Mouse (Mus musculus) forebrain, embryonic 15.5 days (tissue): ENCODE measurements around the gene Apba3. TPM values are rescaled to one million over a fixed set of nuclear protein-coding genes. Genes with fewer than 3 reads are reported as not detected.

Experiments
- ATAC-seq: fragments of 200-750 bp; cut with Nextera tagmentation; replicated peaks from 2 replicates; pipeline ENCODE4 v1.8.0; 2017; ENCODE audit warnings: mild to moderate bottlenecking, moderate TSS enrichment, moderate library complexity
- H3K27ac ChIP-seq: fragments of 300-500 bp; sonication (generic); replicated peaks from 2 replicates; pipeline ENCODE4 v1.5.1; 2015; ENCODE audit warnings: mild to moderate bottlenecking, inconsistent platforms
- H3K27me3 ChIP-seq: fragments of 300-500 bp; sonication (generic); 2 replicates; pipeline ENCODE4 v1.6.1; 2015; ENCODE audit warnings: inconsistent platforms
- H3K36me3 ChIP-seq: fragments of 300-500 bp; sonication (generic); 2 replicates; pipeline ENCODE4 v1.6.1; 2015; ENCODE audit warnings: mild to moderate bottlenecking, inconsistent platforms
- H3K4me1 ChIP-seq: fragments of 300-500 bp; sonication (generic); 2 replicates; pipeline ENCODE4 v1.6.1; 2015; ENCODE audit warnings: inconsistent platforms
- H3K4me2 ChIP-seq: fragments of 300-500 bp; sonication (generic); replicated peaks from 2 replicates; pipeline ENCODE4 v1.6.1; 2015; ENCODE audit warnings: mild to moderate bottlenecking, inconsistent platforms
- H3K4me3 ChIP-seq: fragments of 300-500 bp; sonication (generic); 2 replicates; pipeline ENCODE4 v1.5.1; 2015; ENCODE audit warnings: mild to moderate bottlenecking, inconsistent platforms
- H3K9ac ChIP-seq: fragments of 300-500 bp; sonication (generic); replicated peaks from 2 replicates; pipeline ENCODE4 v1.6.1; 2015; ENCODE audit warnings: mild to moderate bottlenecking, inconsistent platforms
- H3K9me3 ChIP-seq: fragments of 300-500 bp; sonication (generic); 2 replicates; pipeline ENCODE4 v1.6.1; 2016; ENCODE audit warnings: inconsistent platforms
- WGBS: fragments of 180-500 bp; shearing (Covaris S2); methylation state at CpG from one replicate; pipeline ENCODE4 v1.1.7; 2015; ENCODE audit warnings: mixed read lengths; 5-methylcytosine and 5-hydroxymethylcytosine counted together
- polyA plus RNA-seq: library from polyadenylated mRNA; unstranded; fragments of >200 nt; fragmentation: Nextera tagmentation; extraction: Ambion mirVana; gene quantifications from 2 replicates; pipeline ENCODE4 v1.2.1, GENCODE M21; 2015

Gene Apba3
- polyA plus RNA-seq, 1 experiment from 2014 or later = 37.5 TPM

DNA sequence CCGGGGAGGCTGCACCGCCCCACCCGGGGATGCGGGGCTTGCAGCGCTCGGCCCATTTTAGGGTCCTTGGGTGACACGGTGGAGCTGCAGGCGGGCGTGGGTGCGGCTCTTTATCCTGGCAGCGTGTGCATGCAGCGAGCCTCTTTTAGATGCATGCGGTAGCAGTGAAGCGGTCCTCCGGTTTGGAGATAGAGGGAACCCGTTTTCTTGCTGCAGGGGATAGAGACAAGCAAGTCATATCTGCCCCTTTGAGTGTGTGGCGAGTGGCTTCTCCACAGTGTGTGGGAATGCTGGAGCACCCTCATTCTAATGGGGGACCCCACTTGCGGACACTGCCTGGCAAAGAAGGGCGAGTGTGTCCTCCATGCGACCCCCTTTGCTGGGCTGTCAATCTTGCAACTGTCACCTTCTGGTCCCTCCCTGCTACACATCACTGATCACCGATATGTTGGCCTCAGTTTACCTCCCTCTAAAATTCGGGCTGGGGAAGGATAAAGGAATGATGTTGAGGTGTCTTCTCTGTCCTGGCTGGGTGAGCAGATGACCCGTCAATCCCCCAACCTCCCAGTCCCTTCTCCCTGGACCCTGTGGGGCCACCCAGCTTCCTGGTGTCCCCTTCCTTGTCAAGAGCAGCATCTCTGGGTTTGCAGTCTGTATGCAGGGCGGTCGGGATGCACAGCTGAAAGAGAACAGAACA, 26.7 kb downstream of the Apba3 start:
- H3K9me3 ChIP-seq = no peaks in the 10 kb centered on the region
- H3K9ac ChIP-seq = peak overlapping the region; percentile 95
- peak overlapping the region; percentile 97 for H3K4me3 ChIP-seq
- H3K27ac ChIP-seq = peak overlapping the region; percentile 95
- no peaks in the 10 kb centered on the region; the same call in 1 of the 2 replicates for H3K27me3 ChIP-seq
- WGBS = 3% methylated on average over 25 of the region's 25 CpGs
- peaks cover 47% of the 10 kb centered on the region for H3K4me1 ChIP-seq
- peak; percentile 24 for ATAC-seq
- peak overlapping the region; percentile 74 for H3K4me2 ChIP-seq
- H3K36me3 ChIP-seq = no peaks in the 10 kb centered on the region

DNA sequence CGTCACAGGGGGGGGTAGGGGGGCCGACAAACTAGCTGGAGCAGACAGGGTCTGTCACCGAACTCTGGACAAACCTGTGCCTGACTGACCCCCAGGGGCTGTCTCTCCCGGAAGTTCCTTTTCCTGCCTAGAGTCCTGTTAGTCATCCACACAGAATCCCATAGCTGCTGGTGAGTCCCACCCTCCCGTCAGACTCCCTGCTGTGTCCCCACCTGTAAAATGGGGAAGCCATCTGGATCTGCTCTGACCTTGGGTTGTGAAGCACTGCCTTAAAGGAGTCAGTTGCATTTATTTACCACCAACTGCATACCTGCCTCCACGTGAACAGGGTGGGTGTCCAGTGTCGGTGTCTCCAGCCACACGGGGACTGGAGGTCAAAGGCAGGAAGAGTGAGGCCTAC, 27.7 kb downstream of the Apba3 start:
- Histone ChIP-seq H3K4me3 (peak overlapping the region; percentile 97), H3K9ac (peak overlapping the region; percentile 95), H3K27me3 (no peaks in the 10 kb centered on the region; the same call in 1 of the 2 replicates), H3K27ac (no peak overlapping the region), H3K9me3 (no peaks in the 10 kb centered on the region), H3K36me3 (no peaks in the 10 kb centered on the region), H3K4me1 (peaks cover 45% of the 10 kb centered on the region), H3K4me2 (peak overlapping the region; percentile 74)
- ATAC-seq = no peak
- WGBS = 71% methylated on average over 8 of the region's 8 CpGs

DNA sequence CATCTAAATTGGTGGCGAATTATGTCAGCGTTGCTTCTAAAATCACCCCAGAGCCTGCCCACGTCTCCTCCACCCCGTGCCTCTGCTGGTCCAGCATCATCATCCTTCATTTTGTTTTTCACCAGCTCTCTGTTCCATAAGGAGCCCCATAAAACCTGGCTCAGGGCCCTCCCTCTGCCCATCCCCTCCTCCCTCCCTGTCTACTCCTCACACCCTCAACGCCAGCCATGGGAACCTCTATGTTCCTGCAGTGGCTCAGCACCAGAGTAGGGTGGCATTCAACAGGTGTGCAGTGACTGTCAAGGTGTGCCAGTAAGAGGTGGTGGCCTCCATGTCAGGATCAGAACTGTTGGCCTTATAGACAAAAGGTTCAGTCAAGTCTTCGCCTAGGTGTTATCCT, 28.4 kb downstream of the Apba3 start:
- 91% methylated on average over 6 of the region's 6 CpGs for WGBS
- Histone ChIP-seq H3K36me3 (no peaks in the 10 kb centered on the region), H3K4me3 (no peak overlapping the region), H3K4me1 (peaks cover 44% of the 10 kb centered on the region), H3K9ac (no peak overlapping the region), H3K4me2 (0 out of 2 replicates have a peak overlapping the region, but pooled peaks have one; percentile 74), H3K27ac (no peak overlapping the region), H3K9me3 (no peaks in the 10 kb centered on the region), H3K27me3 (no peaks in the 10 kb centered on the region; the same call in 1 of the 2 replicates)
- ATAC-seq = no peak

DNA sequence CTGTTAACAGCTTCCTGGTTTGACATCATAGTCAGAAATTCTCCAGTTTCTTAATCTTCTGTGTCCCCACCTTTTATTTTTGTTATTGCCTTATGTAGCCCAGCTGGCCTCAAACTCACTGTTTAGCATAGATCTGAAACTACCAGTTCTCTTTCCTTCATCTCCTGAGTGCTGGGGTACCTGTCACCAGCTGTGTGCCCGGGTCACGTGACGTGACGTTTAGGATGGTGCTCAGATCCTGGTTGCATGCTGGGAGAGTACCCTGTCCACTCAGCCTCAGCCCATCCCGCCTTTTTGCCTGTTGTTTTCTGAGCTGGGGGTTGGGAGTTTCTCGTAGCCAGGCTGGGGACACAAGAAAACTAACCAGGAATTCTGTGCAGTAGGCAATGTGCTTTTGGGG, 30.5 kb downstream of the Apba3 start:
- Histone ChIP-seq H3K27ac (no peak overlapping the region), H3K4me2 (no peak overlapping the region), H3K4me3 (no peak overlapping the region), H3K27me3 (no peaks in the 10 kb centered on the region), H3K9ac (no peak overlapping the region), H3K36me3 (no peaks in the 10 kb centered on the region), H3K9me3 (no peaks in the 10 kb centered on the region), H3K4me1 (peaks cover 36% of the 10 kb centered on the region)
- no peak for ATAC-seq
- 86% methylated on average over 6 of the region's 6 CpGs for WGBS

- 88% methylated on average over 10 of the region's 10 CpGs for WGBS
- H3K27me3 ChIP-seq = no peaks in the 10 kb centered on the region
- H3K27ac ChIP-seq = no peak overlapping the region
- H3K36me3 ChIP-seq = no peaks in the 10 kb centered on the region
- no peak overlapping the region for H3K9ac ChIP-seq
- no peak for ATAC-seq
- H3K4me2 ChIP-seq = no peak overlapping the region
- H3K4me1 ChIP-seq = peaks cover 42% of the 10 kb centered on the region
- no peak overlapping the region for H3K4me3 ChIP-seq
- no peaks in the 10 kb centered on the region for H3K9me3 ChIP-seq
These were observed 31.1 kb downstream of the Apba3 start for GRCm38 (mm10) chr10:81297845-81298244.

GRCm38 (mm10) chr10:81298369-81299100, 31.8 kb downstream of the Apba3 start:
- WGBS = 96% methylated on average over 17 of the region's 17 CpGs
- ATAC-seq = no peak
- Histone ChIP-seq H3K27ac (no peak overlapping the region), H3K4me3 (no peak overlapping the region), H3K36me3 (no peaks in the 10 kb centered on the region), H3K4me2 (no peak overlapping the region), H3K9me3 (no peaks in the 10 kb centered on the region), H3K9ac (no peak overlapping the region), H3K4me1 (peaks cover 49% of the 10 kb centered on the region), H3K27me3 (no peaks in the 10 kb centered on the region)

DNA sequence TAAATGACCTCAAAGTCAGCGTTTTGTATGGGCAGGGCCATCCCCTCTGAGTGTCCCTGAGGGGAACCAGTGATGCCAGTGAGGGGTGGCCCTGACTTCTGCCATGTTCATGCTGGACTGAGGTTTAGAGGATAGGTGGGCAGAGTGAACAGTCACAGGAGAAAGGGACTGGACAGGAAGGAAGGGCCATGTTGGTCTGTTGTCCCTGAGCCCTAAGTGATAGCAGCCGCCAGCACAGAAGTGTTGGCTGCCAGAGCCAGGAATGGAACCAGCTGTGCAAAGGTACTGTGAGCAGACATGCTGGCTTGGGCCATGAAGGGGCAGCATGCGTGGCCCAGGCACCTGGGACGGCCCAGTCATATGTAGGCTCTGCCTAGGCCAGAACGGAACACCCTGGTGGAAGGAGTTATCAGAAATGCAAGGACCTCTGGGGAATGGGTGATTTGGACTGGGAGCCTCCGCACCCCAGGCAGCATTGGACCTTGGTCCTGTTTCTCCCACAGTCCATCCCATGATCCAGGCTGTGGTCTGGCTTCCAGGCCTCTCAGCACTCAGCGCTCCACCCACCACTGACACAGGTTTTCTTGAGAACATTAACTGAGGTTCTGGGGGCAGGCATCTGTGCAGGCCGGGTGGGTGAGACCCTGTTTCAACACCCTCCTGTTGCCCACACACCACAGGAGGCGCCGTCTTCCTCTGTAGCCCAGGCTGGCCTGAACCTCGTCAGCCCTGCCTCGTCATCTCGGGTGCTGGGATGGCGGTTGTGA, 33.0 kb downstream of the Apba3 start:
- Histone ChIP-seq H3K4me2 (no peak overlapping the region), H3K4me3 (no peak overlapping the region), H3K36me3 (no peaks in the 10 kb centered on the region), H3K9ac (no peak overlapping the region), H3K27me3 (no peaks in the 10 kb centered on the region), H3K4me1 (peaks cover 37% of the 10 kb centered on the region), H3K27ac (no peak overlapping the region), H3K9me3 (no peaks in the 10 kb centered on the region)
- ATAC-seq = no peak
- 93% methylated on average over 14 of the region's 14 CpGs for WGBS

DNA sequence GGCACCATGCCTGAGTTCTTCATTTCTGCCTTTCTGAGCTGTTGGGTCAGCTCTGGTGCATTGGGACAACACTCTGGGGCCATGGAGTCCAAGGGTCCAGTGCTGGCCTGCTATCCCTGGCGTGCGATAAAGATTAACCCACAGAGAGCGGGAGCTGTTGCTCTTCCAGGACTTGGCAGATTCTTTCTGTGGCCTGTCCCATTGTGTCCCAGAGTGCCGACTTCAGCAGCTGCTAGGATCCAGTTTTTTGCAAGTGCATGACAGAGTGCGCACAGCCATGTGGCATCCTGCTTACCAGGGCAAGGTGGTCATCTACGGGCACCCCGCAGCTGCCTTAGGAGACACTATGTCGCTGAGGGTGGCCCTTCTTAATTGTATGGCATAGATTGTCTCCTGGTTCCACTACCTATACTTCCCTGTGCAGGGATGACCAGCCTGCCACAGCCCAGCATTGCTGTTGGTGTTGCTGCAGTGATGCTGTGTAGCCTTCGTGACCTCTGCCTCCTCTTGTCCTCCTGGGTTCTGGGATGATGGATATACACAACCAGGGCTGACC, 33.7 kb downstream of the Apba3 start:
- Histone ChIP-seq H3K27me3 (no peaks in the 10 kb centered on the region), H3K36me3 (no peaks in the 10 kb centered on the region), H3K9me3 (no peaks in the 10 kb centered on the region), H3K9ac (no peak overlapping the region), H3K4me2 (no peak overlapping the region), H3K4me1 (peaks cover 31% of the 10 kb centered on the region), H3K27ac (no peak overlapping the region), H3K4me3 (no peak overlapping the region)
- ATAC-seq = no peak
- WGBS = 81% methylated on average over 9 of the region's 9 CpGs

DNA sequence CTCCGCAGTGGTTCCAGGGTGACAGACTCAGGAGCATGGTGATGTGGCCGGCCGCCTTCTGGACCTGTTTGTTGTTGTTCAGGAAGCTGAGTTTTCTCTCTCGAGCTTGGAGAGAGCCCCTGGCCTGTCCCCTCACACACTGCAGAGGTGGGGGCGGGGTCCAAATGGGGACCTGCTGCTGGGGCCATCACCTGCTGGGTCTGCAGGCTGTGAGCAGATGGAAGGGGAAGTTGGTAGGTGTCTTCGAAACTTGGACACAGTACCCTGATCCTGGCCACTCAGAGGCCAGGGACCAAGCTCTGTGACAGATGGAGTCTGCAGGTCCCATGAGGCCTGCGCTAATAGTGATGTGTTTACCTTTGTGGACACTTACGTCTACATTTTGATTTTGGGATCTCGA, 34.6 kb downstream of the Apba3 start:
- Histone ChIP-seq H3K27me3 (no peaks in the 10 kb centered on the region), H3K4me1 (peaks cover 22% of the 10 kb centered on the region), H3K36me3 (peaks cover 8% of the 10 kb centered on the region), H3K9ac (no peak overlapping the region), H3K4me3 (no peak overlapping the region), H3K27ac (no peak overlapping the region), H3K4me2 (no peak overlapping the region), H3K9me3 (no peaks in the 10 kb centered on the region)
- ATAC-seq = no peak
- WGBS = 84% methylated on average over 9 of the region's 9 CpGs

DNA sequence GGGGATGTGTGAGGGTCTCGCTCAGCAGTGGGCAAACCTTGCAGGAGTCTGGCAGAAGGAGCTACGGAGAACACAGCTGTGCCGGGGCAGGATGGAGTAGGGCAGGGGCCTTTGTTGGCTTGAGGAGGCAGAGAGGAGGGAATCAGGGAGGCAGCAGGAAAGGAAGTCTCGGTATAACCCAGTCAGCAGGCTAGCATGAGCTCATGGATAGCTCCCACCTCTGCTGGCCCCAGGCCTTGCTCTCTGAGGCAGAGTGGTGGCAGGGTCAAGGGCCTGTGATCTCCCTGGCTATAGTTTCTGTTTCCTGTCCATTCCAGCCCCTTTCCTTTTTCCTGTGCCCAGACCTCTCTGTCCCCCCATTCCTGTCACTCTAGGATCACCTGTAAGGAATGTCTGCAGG, 35.5 kb downstream of the Apba3 start:
- Histone ChIP-seq H3K27ac (peak overlapping the region; percentile 35; the same call in 1 of the 2 replicates), H3K4me3 (no peak overlapping the region), H3K4me2 (no peak overlapping the region), H3K4me1 (peaks cover 17% of the 10 kb centered on the region), H3K9ac (0 out of 2 replicates have a peak overlapping the region, but pooled peaks have one; percentile 1), H3K9me3 (no peaks in the 10 kb centered on the region), H3K36me3 (peaks cover 17% of the 10 kb centered on the region), H3K27me3 (no peaks in the 10 kb centered on the region)
- no peak for ATAC-seq
- WGBS = 69% methylated on average over 4 of the region's 4 CpGs

GRCm38 (mm10) chr10:81302781-81303218, 36.0 kb downstream of the Apba3 start:
- Histone ChIP-seq H3K4me2 (no peak overlapping the region), H3K4me3 (0 out of 2 replicates have a peak overlapping the region, but pooled peaks have one; percentile 1), H3K9me3 (no peaks in the 10 kb centered on the region), H3K27me3 (no peaks in the 10 kb centered on the region), H3K9ac (0 out of 2 replicates have a peak overlapping the region, but pooled peaks have one; percentile 1), H3K36me3 (peaks cover 23% of the 10 kb centered on the region), H3K4me1 (peaks cover 17% of the 10 kb centered on the region), H3K27ac (peak overlapping the region; percentile 35; the same call in 1 of the 2 replicates)
- no peak for ATAC-seq
- WGBS = 60% methylated on average over 14 of the region's 14 CpGs
